Mouse (Mus musculus): ENCODE results near the gene Tll2.

Gene Tll2

DNA sequence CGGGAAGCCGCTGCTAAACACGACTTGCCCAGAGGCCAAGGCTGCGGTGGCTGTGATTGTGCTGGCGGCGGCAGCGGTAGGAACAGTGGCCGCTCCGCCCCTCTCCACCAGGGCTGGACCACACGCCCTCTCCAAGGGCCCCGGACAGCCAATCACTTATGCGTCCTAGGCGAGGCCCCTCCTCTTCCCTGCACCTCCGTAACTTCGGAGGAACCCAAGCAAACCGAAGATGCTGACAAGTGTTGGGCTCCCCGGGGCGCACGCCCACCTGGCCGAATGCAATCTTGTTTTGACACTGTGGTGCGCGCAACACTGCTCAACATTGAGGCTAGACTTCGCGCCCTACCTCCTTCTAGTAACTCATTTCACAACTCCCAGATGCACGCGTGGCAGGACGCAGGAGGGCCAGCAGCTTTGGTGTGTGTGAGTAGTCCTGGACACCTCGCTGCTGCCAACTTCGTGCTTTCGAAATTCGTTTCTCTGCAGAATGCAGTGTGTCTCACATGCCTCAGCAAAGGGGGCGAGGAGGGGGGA, at the start of gene Tll2:
Tll2 (minus strand) TSS at position 25 of the 534 bp plus-strand sequence.
- peak; percentile 18 for DNase-seq (ENCODE audit: low read depth)

DNA sequence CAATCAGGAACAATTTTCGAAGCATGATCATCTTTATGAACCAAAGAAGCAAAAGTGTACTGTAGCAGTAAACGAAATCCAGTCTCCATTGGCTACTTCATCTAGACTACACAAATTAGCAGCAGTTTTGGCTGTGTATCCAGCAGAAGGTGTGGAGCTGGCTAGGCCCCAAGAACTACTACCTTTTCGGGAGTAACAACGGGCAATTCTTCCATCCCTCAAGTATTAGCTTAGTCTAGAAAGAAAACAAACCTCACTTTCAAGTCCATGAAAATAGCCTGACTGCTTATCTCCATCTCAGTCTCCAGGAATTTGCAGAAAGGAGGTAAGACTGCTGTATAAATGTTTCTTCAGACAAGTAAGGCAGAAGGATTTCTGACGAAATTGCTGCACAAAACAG, 47.9 kb upstream of the Tll2 start:
- DNase-seq (ENCODE audit: low read depth): no peak

DNA sequence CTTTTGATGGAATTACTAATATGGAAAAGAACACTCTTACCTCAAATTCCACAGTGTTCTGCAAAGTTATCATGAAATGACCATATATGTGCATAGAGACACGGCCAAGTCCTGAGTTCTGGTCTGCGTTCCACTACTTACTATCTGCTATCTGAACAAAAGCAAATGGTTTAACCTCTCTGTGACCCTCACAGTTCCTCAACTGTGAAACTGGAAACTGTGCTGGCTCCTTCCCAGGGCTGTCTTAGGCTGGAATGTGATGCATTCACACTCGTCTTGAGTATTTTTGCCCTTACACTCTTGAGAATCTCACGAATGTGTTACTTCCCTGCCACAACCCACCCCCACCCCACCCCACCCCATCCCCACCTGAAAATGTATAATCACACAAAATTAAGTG, 42.3 kb upstream of the Tll2 start:
- no peak for DNase-seq (ENCODE audit: low read depth)

DNA sequence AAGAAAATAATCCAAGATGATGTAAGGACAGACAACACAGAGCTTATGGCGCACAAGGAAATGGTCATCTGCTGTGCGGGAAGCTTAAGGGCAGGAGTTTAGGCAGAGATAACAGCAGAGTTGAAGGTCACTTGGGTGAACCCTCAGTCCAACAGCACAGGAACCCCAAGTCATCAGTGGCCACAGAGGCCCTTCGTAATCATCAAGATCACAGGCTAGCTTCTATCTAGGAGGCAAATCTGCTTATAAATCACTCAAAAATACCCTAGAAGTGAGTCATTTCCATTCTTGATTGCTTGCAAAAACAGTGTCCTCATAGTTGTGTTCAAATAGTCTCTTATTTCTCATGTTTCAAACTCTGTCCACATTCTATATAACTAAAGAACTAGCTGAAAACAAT, 41.6 kb upstream of the Tll2 start:
- no peak for DNase-seq (ENCODE audit: low read depth)

DNA sequence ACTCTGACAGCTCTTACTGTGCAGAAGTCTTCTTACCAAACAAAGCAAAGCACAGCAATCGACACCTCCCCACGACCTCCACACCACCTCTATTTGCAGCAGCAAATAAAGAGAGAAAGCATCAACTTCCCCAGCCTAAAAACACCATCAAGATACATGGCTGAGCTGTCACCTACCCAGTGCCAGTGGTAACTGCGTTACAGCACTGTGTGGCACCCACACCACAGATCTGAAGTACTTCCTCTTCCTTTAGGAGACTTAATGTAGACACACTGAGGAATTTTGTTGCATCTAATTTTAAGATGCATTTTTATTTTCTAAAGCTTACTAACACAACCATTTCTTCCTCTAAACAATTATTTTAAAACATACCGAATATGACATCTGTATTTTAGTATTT, 39.6 kb upstream of the Tll2 start:
- no peak for DNase-seq (ENCODE audit: low read depth)

DNA sequence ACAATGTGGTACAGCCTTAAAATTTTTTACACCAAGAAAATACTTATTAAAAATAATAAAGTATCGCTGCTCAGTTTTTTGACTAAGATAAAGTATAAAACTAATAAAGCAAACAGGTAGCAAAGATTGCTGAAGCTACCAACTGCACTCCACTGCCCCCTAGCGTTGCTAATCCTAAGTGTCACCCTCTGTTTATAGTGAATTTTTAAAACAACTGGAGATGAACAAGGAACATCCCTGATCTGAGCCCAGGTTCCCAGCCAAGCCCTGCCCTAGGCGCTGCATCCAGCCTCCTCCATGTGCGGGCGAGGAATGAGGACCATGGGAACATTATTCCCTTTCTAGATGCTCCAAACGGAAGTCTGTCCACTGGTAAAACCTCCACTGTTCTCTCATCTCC, 37.9 kb upstream of the Tll2 start:
- DNase-seq (ENCODE audit: low read depth): no peak

DNA sequence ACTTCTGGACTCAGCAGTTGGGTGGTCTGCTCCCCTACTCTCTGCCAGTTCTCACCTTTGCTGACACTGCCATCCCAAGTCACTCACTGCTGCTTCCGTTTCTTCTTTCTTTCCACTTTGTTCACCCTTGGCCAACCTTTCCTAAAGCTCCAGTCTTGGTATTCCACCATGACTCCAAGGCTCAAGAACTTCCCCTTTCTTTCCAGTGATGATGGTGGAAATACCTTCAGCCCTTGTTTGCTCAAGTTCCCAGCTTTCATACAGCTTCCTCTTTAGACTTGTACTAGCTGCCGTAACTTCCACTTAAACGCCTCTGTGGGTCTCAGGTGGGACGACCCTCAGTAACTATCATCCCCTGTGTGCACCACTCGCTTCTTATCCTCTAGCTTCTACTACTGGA, 35.4 kb upstream of the Tll2 start:
- no peak for DNase-seq (ENCODE audit: low read depth)

DNA sequence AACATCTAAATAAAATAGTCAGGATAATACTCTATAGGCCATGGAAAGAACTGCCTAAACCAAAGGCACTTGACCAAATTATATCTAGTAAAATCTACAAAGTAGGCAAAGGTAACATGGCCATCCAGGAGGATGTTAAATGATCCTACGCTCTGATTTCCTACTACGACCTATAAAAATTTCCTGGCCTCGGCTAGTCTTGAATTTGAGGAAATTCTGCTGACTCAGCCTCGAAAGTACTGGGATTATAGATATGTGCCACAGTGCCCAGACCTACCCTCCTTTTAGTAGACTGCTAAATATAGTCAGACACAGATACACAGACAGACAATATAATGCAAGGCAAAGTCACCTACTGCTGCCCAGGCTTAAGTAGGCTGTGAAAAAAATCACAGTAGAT, 27.1 kb upstream of the Tll2 start:
- no peak for DNase-seq (ENCODE audit: low read depth)

DNA sequence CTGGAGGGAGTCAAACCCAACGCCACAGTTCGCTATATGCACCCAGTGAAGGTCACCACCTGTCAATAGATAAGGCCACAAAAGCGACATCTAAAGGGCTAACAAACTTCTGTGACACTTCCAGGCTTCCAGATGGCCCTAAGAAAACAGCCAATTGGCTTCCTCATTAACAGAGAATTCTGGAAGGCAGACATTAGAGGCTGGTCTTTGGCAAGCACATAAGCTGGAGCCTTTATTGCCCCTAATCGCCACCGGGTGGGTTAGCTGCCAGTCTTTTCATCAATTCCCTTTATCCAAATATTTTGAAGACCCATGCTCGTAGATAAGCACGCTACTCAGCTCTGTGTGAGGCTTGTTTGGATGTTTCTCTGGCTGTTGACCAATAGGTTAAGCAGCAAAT, 1.7 kb upstream of the Tll2 start:
- DNase-seq (ENCODE audit: low read depth): no peak

DNA sequence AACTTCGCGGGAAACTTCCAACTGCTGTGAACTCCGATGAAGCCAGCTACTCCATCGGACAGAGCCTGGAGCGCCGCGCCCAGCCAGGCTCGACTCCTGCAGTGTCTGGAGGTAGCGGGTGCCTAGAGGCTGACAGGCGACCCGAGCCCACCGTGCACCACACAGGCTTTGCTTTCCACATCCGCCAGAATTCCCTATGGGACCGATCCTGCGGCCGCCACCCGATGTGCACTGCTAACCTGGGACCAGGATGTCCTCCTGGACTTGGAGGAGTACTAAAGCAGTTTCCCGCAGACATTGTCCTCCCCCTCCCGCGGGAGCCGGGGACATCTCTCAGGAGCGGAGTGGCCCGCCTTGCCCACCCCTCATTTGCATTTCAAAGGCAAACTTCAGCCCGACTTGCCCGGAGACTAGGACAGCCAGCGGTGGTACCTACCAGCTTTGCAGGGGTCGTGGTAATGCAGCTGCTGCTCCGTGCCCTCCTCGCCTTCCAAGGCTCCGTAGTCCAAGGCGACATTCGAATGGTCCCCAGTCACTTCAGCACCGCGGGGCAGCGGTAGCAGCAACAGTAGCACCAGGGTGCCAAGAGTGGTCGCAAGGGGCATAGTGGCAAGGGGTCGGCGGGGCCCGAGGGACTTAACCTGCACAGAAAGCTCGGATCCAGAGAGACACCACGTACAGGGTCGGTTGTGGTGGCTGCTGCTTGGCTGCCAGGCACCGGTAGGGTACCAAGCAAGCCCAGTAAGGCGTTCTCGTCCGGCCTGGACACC, 409 bp downstream of the Tll2 start:
- DNase-seq (ENCODE audit: low read depth): no peak

DNA sequence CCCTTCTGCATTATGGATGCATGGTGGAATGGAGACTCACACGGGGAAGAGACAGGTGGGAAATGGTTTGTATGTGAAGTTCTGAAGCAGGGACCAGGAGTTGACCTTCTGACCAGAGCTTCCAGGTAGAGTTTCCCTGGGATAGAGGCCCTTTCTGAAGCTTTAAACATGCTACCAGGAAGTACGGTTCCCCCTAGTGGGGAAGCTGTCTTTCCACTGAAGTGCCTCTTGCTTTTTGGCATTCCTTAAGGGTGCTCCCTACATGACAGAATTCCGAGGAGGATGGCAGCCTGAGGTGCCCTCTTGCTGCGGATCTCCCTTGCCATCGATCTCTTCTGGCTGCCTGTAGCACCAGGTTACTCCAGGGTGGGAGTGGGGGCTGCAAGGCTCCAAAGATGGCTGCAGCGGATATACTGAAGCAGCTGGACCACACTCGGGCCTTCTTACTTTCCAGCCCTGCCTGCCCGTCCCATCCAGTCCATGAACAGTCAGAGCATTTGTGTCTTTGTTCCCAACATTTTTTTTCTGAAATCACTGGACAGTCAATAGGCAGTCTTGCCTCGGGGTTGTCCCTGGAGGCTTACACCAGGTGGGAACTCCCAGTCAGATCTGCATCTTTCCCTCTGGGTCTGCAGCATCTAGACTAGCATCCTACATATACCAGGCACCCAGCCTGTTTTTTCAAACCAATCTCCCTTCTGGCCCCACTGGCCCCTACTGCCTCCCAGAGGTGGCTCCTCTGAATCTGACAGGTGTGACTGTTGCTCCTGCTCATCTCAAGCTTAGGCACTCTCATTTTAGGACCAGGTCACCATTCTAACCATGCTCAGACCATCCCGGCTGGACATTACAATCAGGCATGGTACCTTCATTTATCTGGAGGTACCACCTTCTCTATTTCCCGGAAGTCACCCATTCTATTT, 2.2 kb downstream of the Tll2 start:
- DNase-seq (ENCODE audit: low read depth): peak; percentile 6

DNA sequence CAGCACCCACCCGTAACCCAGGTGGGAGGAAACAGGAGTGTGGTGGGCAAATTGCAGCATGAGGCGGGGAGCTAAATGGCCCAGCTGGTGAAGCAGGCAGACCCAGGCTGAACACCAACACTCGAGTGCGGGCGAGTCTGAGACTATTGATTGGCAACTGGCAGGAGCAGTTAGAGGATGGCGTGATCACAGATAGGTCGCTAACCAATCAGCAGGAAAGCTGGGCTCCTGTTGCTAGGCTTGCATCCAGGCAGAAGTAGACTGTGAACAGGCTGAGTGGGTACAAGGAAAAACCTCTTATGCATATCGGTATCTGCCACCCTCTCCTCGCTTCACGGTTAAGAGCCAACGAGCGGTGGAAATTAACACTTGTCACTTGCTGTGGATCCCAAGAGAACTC, 9.0 kb downstream of the Tll2 start:
- no peak for DNase-seq (ENCODE audit: low read depth)

DNA sequence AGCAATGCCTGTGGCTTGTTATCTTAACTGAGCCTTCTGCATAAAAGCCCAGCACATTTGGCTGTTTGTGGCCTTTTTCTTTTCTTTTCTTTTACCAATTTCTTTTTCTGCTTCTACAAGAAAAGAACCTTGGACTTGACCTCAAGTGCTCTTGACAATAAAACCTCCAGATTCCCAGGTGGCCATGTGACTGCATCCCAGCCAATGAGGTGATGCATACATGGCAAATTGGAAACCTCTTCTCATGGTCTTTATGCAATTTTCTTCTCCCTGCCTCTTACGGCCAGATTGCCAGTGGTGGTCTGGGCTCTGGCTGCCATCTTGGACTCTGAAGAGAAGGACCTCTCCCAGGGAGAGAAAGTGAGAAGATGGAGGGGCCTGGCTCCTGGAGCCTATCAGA, 13.3 kb downstream of the Tll2 start:
- no peak for DNase-seq (ENCODE audit: low read depth)

DNA sequence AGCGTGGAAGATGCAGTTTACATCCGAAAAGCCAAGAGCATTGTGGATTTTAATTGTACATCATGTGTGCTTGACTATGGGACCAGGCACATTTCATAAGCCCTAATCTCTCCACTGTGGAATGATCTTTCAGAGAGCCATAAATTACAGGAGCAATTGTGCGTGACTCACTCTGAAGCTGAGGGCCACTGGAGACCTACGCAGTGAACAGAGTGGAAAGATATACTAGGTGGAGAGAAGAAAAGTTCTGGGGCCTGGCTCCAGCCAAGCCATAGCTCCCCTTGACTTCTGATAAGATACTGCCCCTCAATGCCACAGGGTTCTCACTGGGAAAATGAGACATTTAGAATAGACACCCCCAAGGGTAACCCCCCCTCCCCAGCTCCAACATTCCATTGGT, 13.7 kb downstream of the Tll2 start:
- no peak for DNase-seq (ENCODE audit: low read depth)

DNA sequence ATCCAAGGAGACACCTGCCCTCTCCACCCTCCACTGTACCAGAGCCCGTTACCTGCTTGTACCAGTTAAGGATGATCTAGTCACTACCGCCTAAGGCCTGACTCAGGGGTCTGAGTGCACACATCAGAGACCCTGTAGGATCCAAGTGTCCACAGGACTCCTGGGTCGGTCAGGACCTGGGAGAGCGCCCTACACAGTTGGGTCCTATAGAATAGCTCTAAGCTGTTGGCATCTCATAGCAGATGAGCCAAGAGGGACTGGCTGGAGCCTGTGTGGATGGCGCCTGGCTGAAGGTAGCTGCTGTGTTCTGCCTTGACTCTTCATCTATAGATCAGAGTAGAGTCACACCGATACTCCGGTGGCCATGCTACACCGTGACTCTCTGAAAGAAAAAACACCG, 14.9 kb downstream of the Tll2 start:
- DNase-seq (ENCODE audit: low read depth): no peak

DNA sequence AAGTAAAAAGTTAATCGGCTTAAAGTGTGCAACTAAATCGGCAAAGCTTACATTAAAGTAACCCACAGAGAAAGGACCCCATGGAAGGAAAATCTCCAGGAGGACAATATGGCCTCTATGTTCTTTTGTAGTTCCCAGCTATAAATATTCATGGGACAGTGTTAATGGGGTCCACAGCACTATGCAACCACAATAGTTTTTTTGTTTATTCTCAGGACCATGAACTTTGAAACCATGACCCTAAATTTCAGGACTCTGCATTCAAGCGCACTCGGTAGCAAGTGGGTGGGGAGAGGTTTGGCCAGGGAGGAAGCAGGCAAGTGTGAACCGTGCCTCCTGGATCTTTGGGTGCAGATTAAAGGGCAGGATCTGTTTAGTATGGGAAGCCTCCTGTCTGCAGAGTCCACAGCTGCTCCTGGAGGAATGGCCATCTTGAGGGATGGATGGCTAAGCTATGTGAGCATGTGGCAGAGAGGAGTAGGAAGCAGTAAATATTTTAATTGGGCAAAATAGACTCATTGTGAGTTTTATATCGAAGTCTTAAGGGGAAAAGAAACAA, 15.7 kb downstream of the Tll2 start:
- no peak for DNase-seq (ENCODE audit: low read depth)

DNA sequence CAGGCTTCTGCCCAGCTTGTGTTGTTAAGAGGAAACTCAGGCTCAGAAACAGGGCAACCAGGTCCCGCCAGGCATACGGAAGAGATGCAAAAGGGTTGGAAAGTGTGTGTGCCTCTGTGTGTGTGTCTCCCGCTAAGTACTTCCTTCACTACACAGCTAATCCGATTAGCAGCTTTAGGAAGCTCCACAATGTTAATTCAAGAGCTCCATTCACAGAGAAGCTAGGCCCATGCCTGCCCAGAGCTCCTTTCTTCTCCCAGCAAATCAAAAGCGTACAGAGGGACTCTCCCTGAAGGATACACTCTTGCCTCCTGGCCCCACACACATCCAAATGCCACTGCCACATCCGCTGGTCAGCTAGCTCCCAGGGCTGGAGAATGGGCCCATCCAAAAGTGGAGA, 29.3 kb downstream of the Tll2 start:
- no peak for DNase-seq (ENCODE audit: low read depth)

DNA sequence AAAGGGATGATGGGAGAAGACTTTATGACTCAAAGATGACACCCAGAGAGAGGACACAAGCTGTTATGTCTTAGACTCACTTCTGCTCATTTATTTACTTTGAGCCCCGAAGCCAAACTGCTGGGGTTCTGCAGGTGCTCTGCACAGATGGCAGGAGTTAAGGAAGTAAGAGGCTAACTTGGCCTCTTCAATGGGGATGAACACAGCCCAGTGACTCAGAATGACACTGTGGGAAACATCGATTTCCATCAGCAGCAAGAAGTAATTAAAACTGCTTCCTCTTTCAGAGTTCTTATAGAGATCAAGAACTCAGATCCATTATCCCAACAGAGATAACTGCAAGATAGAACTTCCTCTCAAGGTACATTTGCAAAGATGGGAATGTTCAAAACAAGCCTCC, 29.8 kb downstream of the Tll2 start:
- no peak for DNase-seq (ENCODE audit: low read depth)

DNA sequence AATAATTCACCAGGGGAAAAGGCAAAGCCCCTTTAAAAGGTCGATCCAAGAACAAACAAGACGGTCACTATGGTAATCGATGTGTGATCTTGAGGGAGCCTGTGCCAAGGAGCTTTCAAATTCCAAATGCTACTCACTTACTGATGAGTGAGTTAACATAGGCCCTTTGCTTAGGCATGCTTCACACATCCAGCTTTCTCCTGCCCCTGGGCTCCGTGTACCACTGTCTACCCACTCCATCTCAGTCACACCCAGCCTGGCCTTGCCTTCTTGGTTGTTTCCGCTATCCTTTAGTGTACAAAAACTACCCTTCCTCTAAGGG, 40.8 kb downstream of the Tll2 start:
- DNase-seq (ENCODE audit: low read depth): no peak

DNA sequence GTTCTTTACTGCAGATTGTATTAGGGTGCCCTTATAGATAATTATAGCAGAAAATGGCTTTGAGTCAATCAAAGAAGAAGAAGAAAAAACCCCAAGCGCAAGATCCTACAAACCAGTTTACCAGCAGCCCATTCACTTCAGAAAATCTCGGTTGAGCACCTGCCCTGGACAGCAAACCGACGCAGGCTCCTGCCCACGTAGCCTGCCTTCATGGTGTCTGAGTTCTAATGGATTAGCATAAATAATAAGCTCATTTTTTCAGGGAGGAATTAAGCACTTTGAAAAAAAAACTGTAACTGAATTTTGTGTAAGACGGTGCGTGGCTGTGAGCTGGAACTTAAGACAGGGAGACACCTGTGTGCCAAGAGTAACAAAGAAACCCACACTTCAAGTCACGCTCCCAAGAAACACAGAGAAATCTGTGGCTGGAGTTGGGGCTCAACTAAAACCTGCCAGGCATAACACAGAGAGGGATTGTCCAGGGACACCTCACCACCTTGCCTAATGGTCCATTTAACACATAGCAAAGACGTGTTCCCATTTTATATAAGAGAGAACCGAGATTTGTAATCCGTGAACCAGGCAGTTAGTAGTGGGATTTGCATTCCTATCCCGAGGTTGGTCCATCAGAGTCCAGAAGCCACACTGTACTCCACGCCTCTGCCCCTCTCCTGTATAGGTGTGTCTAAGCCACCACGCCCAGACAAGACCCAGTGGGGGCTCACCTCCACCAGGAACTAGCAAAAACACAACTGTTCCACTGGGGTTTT, 41.3 kb downstream of the Tll2 start:
- DNase-seq (ENCODE audit: low read depth): no peak

DNA sequence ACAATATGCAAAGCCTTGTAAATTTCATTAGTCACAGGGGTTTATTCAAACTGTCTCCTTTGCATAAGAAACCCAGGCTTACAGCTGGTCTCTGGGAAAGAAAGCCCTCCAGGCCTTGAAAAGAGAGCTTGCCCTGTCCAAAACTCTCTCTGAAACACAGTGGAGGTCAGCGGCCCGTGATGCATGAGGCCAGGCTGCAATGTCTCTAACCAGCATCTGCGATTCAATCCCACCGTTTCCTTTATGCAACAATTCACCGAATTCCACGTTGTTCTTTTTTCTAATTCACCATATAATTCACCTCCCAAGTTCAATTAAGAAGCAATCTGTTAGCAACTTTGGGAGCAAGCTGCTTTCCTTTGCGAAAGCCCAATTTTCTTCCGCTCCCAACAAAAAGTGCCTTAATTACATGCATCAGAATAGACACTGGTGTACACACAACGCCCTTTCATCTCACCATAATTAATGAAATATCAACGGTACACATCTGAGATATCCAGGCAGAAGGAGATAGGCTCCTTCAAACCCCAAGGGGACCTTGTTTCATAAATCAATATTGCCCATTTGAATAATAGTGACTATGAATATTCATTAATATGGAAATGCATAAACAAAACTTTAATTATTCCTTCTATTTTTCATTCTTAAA, 42.1 kb downstream of the Tll2 start:
- DNase-seq (ENCODE audit: low read depth): no peak

DNA sequence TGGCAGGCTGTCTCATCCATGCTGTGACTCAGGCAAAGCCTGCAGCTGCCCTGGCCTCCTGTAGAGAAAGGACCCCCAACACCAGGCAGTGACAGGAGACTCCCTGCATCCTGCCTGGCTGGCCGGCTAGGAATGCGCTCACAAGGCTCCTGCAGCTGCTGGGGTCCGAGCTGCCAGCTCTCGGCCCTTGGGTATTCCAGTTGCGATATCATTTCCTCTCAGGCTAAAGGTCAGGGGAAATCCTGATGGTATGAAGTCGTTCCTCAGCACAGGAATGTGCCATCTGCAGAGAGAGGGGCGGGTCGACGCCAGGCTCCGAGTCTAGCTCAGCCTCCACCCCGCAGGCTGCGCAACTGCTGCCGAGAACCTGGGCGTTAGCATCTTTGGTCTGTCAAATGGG, 46.2 kb downstream of the Tll2 start:
- no peak for DNase-seq (ENCODE audit: low read depth)
